Mouse (Mus musculus): ENCODE results near the gene Actl6a.

DNA sequence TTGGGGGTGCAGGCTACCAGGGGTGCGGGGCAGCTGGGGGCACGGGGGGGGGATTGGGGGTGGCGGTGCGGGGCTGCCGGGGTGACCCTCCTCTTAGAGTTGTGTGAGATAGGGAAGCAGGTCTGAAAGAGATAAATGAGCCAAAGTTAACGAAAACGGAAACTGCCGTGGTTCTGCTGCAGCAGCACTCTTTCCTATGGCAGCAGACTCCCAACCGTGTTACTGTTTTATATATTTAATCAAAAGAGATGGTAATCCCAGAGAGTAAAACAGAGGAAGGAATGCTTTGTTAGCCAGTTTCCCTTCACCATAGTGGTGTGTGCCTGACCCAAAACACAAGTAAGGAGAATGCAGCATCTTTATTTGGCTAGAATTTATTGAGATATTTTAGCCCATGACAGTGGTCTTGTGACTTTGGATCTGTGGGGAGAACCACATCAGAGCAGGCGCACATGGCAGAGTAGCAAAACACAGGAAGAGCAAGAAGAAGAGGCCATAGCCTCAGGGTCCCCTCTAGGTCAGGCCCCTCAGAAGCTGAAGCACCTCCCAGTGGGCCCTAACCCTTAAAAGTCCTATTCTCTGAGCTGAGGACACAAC, 49.6 kb upstream of the Actl6a start:
- TF ChIP-seq CTCF (IDR thresholded peaks at IDR 0.05; ENCODE audit: low read depth, low read length) (no peak), POLR2A (IDR thresholded peaks at IDR 0.05; ENCODE audit: borderline replicate concordance, low read depth, low read length) (no peak)
